Comparison of ENCODE assay signal across 8 mouse cellular contexts in genomic region chr1:21161742-21162141, GRCm38 (mm10). TPM values are rescaled to one million over a fixed set of nuclear protein-coding genes. Genes with fewer than 3 reads are reported as not detected.
A peak's percentile ranks its signal among the peaks of the same experiment; 100 is the strongest.
DNase-seq lines count a peak whose midpoint lies in the region; ATAC-seq lines count a peak whose summit lies in the region.

No protein-coding gene starts in this region.

- peak; percentile 71 for DNase-seq in Muller cell, postnatal 12 days (ENCODE audit: inconsistent ontology term)
- DNase-seq in c-Kit-positive CD71-positive TER-119-negative erythroid progenitor cells, embryonic 14.5 days (ENCODE audit: low read depth), result peak; percentile 50
- DNase-seq in forebrain, embryonic 14.5 days (ENCODE audit: low spot score), result peak; percentile 89
- peak; percentile 81 for DNase-seq in hindbrain, embryonic 10.5 days (ENCODE audit: low spot score)
- peak; percentile 80 for DNase-seq in layer of hippocampus, adult 9-10 months (ENCODE audit: low spot score)
- DNase-seq in lung, postnatal 25 days (ENCODE audit: low spot score), result peak; percentile 63
- DNase-seq in skeletal muscle tissue, adult 2 months (ENCODE audit: low read depth, low spot score), result peak; percentile 53

- no peaks in the 10 kb centered on the region for H3K36me3 ChIP-seq in forebrain, embryonic 14.5 days (ENCODE audit: control insufficient read depth, insufficient read depth, low read length)
- no peaks in the 10 kb centered on the region for H3K36me3 ChIP-seq in hindbrain, embryonic 10.5 days

- H3K9ac ChIP-seq in forebrain, embryonic 14.5 days (ENCODE audit: low read length), result no peak overlapping the region

- H3K4me3 ChIP-seq in forebrain, embryonic 14.5 days (ENCODE audit: low read depth, low read length), result no peak overlapping the region
- H3K4me3 ChIP-seq in hindbrain, embryonic 10.5 days, result no peak overlapping the region

- H3K27ac ChIP-seq in forebrain, embryonic 14.5 days (ENCODE audit: low read depth, low read length), result no peak overlapping the region
- H3K27ac ChIP-seq in hindbrain, embryonic 10.5 days, result no peak overlapping the region

- H3K27me3 ChIP-seq in forebrain, embryonic 14.5 days (replicated peaks; ENCODE audit: control insufficient read depth, insufficient read depth, low read length), result 0 out of 2 replicates have a peak, but pooled peaks cover 4% of the 10 kb centered on the region
- H3K27me3 ChIP-seq in hindbrain, embryonic 10.5 days (ENCODE audit: insufficient read depth, poor library complexity, severe bottlenecking), result no peaks in the 10 kb centered on the region

- ATAC-seq in forebrain, embryonic 14.5 days, result peak; percentile 64
- no peak; the same call in 1 of the 2 replicates for ATAC-seq in erythroblast, adult 5-6 weeks (replicated peaks; ENCODE audit: low FRiP score, poor library complexity, severe bottlenecking)

- no peaks in the 10 kb centered on the region for H3K9me3 ChIP-seq in forebrain, embryonic 14.5 days (replicated peaks; ENCODE audit: control insufficient read depth, low read length)
- no peaks in the 10 kb centered on the region for H3K9me3 ChIP-seq in hindbrain, embryonic 10.5 days

- 22% methylated on average over 5 of the region's 5 CpGs for WGBS in forebrain, embryonic 14.5 days
- WGBS in hindbrain, embryonic 10.5 days, result 19% methylated on average over 5 of the region's 5 CpGs

- H3K4me2 ChIP-seq in forebrain, embryonic 14.5 days (ENCODE audit: low read length), result no peak overlapping the region

- no peaks in the 10 kb centered on the region; the same call in 1 of the 2 replicates for H3K4me1 ChIP-seq in forebrain, embryonic 14.5 days (ENCODE audit: control insufficient read depth, insufficient read depth, low read length)
- H3K4me1 ChIP-seq in hindbrain, embryonic 10.5 days (replicated peaks), result peaks cover 5% of the 10 kb centered on the region

RNA-seq across cellular contexts. Expression of gene Tmem14a, which starts 56.6 kb away (rescaled TPM):
- 15.9 and 17.8 TPM in 2 replicates for polyA plus RNA-seq in forebrain, embryonic 14.5 days (2014; fragmentation: Nextera tagmentation; extraction: Ambion mirVana)
- 10.5 and 11.1 TPM in 2 replicates for polyA plus RNA-seq in hindbrain, embryonic 10.5 days (2016; fragmentation: Nextera tagmentation; extraction: Ambion mirVana)
- total RNA-seq in erythroblast, adult 5-6 weeks (2015; ENCODE audit: low replicate concordance), result not detected in 2 replicates
- total RNA-seq in erythroblast, adult 5-6 weeks (2017; ENCODE audit: low replicate concordance), result not detected in 2 replicates
